Mouse (Mus musculus) heart, embryonic 14.5 days (tissue): Measurements from ENCODE around the gene Tle1. TPM values are rescaled to one million over a fixed set of nuclear protein-coding genes. Genes with fewer than 3 reads are reported as not detected.

Experiments
- ATAC-seq: fragments of 200-750 bp; cut with Nextera tagmentation; 2 replicates; pipeline ENCODE4 v1.8.0; 2017; ENCODE audit warnings: low read depth, moderate TSS enrichment; ENCODE audit not compliant: insufficient number of reproducible peaks, insufficient read depth, low FRiP score
- H3K27ac ChIP-seq, 2 experiments: fragments of 200-500 bp in 1 of 2; fragments of 300-500 bp in 1 of 2; sonication (generic) in 1 of 2; replicated peaks in 1 of 2; 2 replicates each; pipeline ENCODE4 v1.5.1; 2012 to 2014; ENCODE audit warnings: low read depth in 2 of 2, low read length in 2 of 2, control low read depth in 1 of 2, mild to moderate bottlenecking in 1 of 2, mixed read lengths in 1 of 2; ENCODE audit not compliant: control insufficient read depth in 1 of 2, insufficient read depth in 1 of 2
- H3K27me3 ChIP-seq: fragments of 300-500 bp; sonication (generic); 2 replicates; pipeline ENCODE4 v1.6.1; 2014; ENCODE audit warnings: mild to moderate bottlenecking, low read length, control low read depth; ENCODE audit not compliant: control insufficient read depth, insufficient read depth
- H3K36me3 ChIP-seq: fragments of 300-500 bp; sonication (generic); 2 replicates; pipeline ENCODE4 v1.6.1; 2014; ENCODE audit warnings: mild to moderate bottlenecking, control low read depth, low read length, mixed read lengths; ENCODE audit not compliant: control insufficient read depth, insufficient read depth
- H3K4me1 ChIP-seq, 2 experiments: fragments of 200-500 bp in 1 of 2; fragments of 300-500 bp in 1 of 2; sonication (generic) in 1 of 2; 2 replicates each; pipeline ENCODE4 v1.6.1; 2012 to 2014; ENCODE audit warnings: low read length in 2 of 2, control low read depth in 1 of 2, mixed read lengths in 1 of 2; ENCODE audit not compliant: control insufficient read depth in 2 of 2, insufficient read depth in 2 of 2
- H3K4me2 ChIP-seq: fragments of 300-500 bp; sonication (generic); 2 replicates; pipeline ENCODE4 v1.6.1; 2014; ENCODE audit warnings: mild to moderate bottlenecking, low read length
- H3K4me3 ChIP-seq, 2 experiments: fragments of 200-500 bp in 1 of 2; fragments of 300-500 bp in 1 of 2; sonication (generic) in 1 of 2; 2 replicates each; pipeline ENCODE4 v1.5.1; 2012 to 2014; ENCODE audit warnings: low read length in 2 of 2, mild to moderate bottlenecking in 2 of 2, control low read depth in 1 of 2, low read depth in 1 of 2, moderate library complexity in 1 of 2; ENCODE audit not compliant: control insufficient read depth in 1 of 2, insufficient read depth in 1 of 2
- H3K9ac ChIP-seq: fragments of 300-500 bp; sonication (generic); 2 replicates; pipeline ENCODE4 v1.6.1; 2014; ENCODE audit warnings: mild to moderate bottlenecking, low read length
- H3K9me3 ChIP-seq: fragments of 300-500 bp; sonication (generic); 2 replicates; pipeline ENCODE4 v1.6.1; 2016; ENCODE audit warnings: low read length, control low read depth; ENCODE audit not compliant: control insufficient read depth
- WGBS: fragments of 180-500 bp; shearing (Covaris S2); extraction: QIAGEN DNeasy Blood & Tissue Kit; methylation state at CpG from one replicate; pipeline ENCODE4 v1.1.7; 2014; 5-methylcytosine and 5-hydroxymethylcytosine counted together
- polyA plus RNA-seq: library from polyadenylated mRNA; unstranded; fragments of >200 nt; fragmentation: Nextera tagmentation; extraction: Ambion mirVana; gene quantifications from 2 replicates; pipeline ENCODE4 v1.2.1, GENCODE M21; 2014

Gene Tle1
- 7.5 and 8.7 TPM in 2 replicates for polyA plus RNA-seq

DNA sequence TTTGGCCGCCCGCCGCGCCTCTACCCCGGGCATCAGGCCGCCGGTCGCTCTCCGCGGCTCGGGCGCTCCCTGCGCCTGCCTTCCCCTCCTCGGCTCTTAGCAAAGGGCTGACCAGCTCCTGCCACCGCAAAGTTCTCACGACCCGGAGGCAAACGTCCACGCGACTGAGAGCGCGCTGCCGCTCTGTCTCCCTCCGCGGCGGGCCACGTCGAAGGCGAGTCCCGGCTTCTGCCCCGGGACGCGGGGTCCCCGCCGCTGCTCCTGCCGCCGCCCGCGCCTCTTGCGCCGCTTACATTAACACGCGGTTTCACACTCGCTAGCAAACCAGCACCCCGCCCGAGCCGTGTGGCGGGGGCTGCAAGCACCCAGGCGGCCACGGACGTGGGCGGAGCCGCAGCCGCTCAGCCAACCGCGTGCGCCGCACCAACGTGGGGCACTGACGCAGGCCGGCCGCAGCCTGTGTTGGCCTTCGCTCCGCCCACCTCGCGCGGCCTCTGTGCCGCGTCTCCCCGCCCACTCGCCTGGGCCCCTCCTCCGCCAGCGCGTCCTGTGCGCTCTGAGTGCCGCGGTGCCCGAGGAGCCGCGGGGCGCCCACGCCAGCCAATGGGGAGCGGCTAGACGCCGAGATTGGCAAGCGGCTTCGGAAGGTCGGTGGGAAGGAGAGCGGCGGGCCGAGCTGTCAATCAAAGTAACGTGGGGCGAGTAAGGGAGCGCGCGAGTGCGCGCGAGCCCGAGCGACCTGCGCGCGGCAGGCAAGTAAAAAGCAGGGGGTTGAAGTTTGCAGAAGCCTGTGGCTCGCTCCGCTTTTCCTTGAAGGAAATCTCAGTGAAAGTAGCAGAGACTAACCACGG lies at the start of gene Tle1:
Gene Tle1, minus strand, starts transcription at position 361 of the 851 bp plus-strand sequence.
- Histone ChIP-seq H3K4me3 (peak within 1 kb of the TSS; percentile 69 to 73), H3K27ac (peak within 1 kb of the TSS; percentile 67 to 88), H3K4me2 (peak within 1 kb of the TSS; percentile 82), H3K36me3 (no peaks in the 10 kb centered on the region), H3K27me3 (peaks cover 56% of the 10 kb centered on the region), H3K9ac (peak within 1 kb of the TSS; percentile 79), H3K9me3 (no peaks in the 10 kb centered on the region), H3K4me1 (peaks cover 0 to 11% of the 10 kb centered on the region in 2 experiments; a peak in 3 of 4 replicates)
- ATAC-seq: peak; percentile 99
- under 1% methylated on average over 106 of the region's 107 CpGs for WGBS

DNA sequence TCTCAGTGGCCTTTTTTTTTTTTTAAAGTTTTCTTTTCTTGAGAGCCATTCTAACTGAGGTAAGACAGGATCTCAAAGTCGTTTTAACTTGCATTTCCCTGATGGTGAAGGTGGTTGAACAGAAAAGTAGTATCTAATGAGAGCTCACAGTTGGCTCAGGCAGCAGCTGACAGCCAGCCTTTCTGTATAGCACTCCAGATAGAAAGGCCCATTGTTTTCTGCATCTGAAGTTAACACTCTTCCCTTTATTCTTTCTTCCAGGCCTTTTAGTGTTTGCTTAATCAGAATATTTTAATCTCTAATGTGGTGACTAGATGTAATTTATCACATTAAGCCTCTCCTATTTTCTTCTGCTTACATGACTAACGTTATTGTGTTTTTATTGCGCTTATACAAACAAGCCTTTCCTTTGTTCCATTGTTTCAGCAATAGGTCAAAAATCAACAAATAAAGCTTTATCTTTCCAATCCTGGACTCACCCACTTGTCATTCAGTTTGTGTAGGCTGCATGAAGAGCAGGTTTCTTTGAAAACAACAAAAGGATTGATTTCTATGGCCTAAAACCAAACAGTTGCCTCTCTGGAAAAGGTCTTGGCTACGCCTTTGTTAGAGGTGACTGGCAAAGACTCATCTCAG lies 33.0 kb upstream of the Tle1 start:
- WGBS: 52% methylated on average over 4 of the region's 4 CpGs
- no peaks in the 10 kb centered on the region for H3K4me1 ChIP-seq
- no peak overlapping the region for H3K4me2 ChIP-seq
- H3K9ac ChIP-seq: no peak overlapping the region
- H3K27me3 ChIP-seq: no peaks in the 10 kb centered on the region
- no peak overlapping the region for H3K4me3 ChIP-seq
- ATAC-seq: no peak
- H3K36me3 ChIP-seq: no peaks in the 10 kb centered on the region
- H3K27ac ChIP-seq: no peak overlapping the region
- no peaks in the 10 kb centered on the region for H3K9me3 ChIP-seq

DNA sequence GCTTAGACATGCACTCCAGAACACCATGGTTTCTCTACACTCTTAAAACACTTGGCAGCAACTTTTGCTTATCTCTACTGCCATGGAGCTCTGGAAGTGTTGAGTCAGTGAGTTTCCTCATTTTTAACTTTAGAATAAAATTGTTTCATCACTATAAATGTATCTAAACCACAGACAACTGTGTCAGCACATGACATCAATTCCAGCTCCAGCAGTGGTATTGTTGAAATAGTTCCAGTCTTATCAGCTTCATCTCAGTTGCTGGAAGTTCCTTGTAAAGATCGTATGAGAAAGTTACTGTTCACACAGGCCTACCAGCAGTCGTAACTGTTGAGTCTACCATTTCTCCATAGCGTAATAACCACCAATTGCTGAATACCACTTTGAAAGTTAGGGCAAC lies 31.5 kb upstream of the Tle1 start:
- Histone ChIP-seq H3K27me3 (no peaks in the 10 kb centered on the region), H3K27ac (no peak overlapping the region), H3K9ac (no peak overlapping the region), H3K4me3 (no peak overlapping the region), H3K4me2 (no peak overlapping the region), H3K4me1 (no peaks in the 10 kb centered on the region), H3K36me3 (no peaks in the 10 kb centered on the region), H3K9me3 (no peaks in the 10 kb centered on the region)
- no peak for ATAC-seq
- 71% methylated on average over 3 of the region's 3 CpGs for WGBS

DNA sequence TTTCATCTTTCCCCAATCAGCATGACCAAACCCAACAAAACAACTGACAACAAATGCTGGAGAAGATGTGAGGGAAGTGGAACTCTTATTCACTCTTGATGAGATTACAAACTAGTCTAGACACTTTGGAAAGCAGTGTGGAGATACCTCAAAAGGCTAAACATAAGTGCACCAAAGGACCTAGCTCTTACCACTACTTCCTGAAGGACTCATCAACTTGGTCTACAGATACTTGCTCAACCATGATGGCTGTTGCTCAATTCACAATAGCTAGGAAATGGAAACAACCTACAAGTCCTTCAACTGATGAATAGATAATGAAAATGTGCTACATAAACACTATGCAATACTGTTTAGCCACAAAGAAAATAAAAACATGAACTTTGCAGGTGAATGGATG lies 30.1 kb upstream of the Tle1 start:
- no peaks in the 10 kb centered on the region for H3K27me3 ChIP-seq
- ATAC-seq: no peak
- H3K9ac ChIP-seq: no peak overlapping the region
- H3K36me3 ChIP-seq: no peaks in the 10 kb centered on the region
- H3K9me3 ChIP-seq: no peaks in the 10 kb centered on the region
- no peak overlapping the region for H3K27ac ChIP-seq
- H3K4me1 ChIP-seq: no peaks in the 10 kb centered on the region
- H3K4me2 ChIP-seq: no peak overlapping the region
- H3K4me3 ChIP-seq: no peak overlapping the region

DNA sequence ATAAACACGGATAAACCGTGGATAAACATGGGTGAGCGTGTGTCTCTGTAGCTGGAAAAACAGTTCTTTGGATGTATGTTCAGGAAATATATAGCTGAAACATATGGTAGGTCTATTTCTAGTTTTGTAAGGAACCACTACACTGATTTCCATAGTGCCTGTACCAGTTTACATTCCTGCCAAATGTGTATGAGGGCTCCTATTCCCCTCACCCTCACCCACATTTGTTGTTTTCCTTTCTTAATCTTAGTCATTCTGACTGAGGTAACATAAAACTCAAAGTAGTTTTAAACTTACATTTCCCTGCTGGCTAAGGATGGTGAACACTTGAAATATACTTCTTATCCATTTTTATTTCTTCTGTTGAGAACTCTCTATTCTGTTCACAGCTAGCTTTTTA lies 20.9 kb upstream of the Tle1 start:
- no peaks in the 10 kb centered on the region for H3K4me1 ChIP-seq
- no peak overlapping the region for H3K27ac ChIP-seq
- no peaks in the 10 kb centered on the region for H3K27me3 ChIP-seq
- no peaks in the 10 kb centered on the region for H3K9me3 ChIP-seq
- no peak for ATAC-seq
- 75% methylated on average over 3 of the region's 3 CpGs for WGBS
- H3K9ac ChIP-seq: no peak overlapping the region
- no peaks in the 10 kb centered on the region for H3K36me3 ChIP-seq
- H3K4me3 ChIP-seq: no peak overlapping the region
- no peak overlapping the region for H3K4me2 ChIP-seq

GRCm38 (mm10) chr4:72204420-72205045 lies 3.8 kb upstream of the Tle1 start:
- Histone ChIP-seq H3K9me3 (no peaks in the 10 kb centered on the region), H3K4me1 (peaks cover 0 to 2% of the 10 kb centered on the region in 2 experiments; a peak in 1 of 4 replicates), H3K27me3 (peaks cover 40% of the 10 kb centered on the region), H3K4me3 (no peak overlapping the region), H3K27ac (no peak overlapping the region), H3K4me2 (no peak overlapping the region), H3K9ac (no peak overlapping the region), H3K36me3 (no peaks in the 10 kb centered on the region)
- no peak for ATAC-seq
- WGBS: 48% methylated on average over 6 of the region's 6 CpGs

- under 1% methylated on average over 24 of the region's 24 CpGs for WGBS
- ATAC-seq: no peak
Observed at GRCm38 (mm10) chr4:72201521-72201991, 837 bp upstream of the Tle1 start.

More at GRCm38 (mm10) chr4:72201521-72201991, 837 bp upstream of the Tle1 start:
- peaks cover 50% of the 10 kb centered on the region for H3K27me3 ChIP-seq
- H3K4me1 ChIP-seq: peaks cover 0 to 11% of the 10 kb centered on the region in 2 experiments; a peak in 3 of 4 replicates
- H3K9ac ChIP-seq: peak overlapping the region; percentile 71
- peak overlapping the region; percentile 82 for H3K4me2 ChIP-seq
- H3K27ac ChIP-seq: peak overlapping the region; percentile 42 to 66; a peak in 3 of 4 replicates
- no peaks in the 10 kb centered on the region for H3K9me3 ChIP-seq
- peak overlapping the region; percentile 69 to 73 for H3K4me3 ChIP-seq
- H3K36me3 ChIP-seq: no peaks in the 10 kb centered on the region
